Mouse (Mus musculus) ovary, adult 18-20 months (tissue): Measurements from ENCODE around the gene Vezf1.
A peak's percentile ranks its signal among the peaks of the same experiment; 100 is the strongest.
"Not testable (repeated sequence)": the region's sequence is repeated elsewhere in the genome, so short reads cannot be mapped to it uniquely, and the experiment has no call there.

Experiments
- DNase-seq: peaks from one replicate; pipeline ENCODE4 v3.0.0; 2022; ENCODE audit warnings: low spot score, mixed read lengths

Gene Vezf1

DNA sequence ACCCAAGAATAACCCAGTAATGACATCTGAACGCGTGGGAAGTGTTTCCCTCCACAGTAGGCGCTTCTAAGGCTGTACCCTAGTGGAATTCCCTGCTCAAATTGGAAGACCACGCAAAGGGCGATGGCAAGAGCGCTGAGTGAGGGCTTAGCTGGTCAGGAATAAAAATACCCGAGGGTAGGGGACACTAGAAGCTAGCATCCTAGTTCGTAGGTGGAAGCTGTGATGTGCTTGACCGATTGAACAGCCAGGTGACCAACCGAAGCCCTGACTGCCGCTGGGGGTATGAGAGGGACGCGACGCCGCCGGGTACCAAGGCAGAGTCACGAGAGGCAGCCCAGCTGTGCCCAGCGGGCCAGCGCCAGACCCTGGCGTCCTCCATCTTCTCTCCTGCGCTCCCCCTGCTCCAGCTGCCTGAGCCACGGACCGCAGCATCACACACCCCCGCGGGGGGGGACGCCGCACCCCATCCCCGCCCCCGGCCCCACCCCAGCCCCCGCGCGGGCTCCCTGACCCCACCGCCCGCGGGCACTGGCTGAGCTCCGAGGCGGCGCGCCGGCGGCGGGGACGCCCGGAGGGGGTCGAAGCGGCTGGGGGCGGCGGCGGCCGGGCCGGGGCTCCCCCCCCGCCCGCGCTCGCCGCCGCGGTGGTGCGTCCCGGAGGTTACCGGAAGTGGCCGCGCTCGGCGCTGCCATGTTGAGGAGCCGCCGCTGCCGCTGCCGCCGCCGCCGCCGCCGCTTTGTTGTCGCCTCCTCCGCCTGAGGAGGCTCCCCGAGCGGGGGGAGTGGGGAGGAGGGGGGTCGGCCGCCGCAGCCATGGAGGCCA is at the start of gene Vezf1:
Gene Vezf1 (plus strand): TSS at position 694 of the 825 bp plus-strand sequence.
- DNase-seq = peak; percentile 59

DNA sequence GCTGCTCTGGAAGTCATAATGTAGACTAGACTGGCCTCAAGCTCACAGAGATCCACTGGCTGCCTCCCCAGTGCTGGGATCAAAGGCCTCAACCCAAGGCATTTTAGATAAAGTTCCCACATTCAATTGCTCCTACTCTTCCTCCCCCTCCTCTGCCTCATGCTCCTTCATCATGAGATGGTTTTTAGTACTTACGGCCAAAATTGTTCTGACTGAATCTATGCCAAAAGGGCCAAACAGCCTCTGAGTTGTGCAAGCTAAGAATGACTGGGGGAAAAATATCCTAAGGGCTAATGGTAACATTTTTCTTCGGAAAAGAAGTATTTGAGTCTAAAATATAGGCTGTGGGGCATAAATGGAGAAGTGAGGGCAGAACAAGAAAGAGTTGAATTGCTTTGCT is 44.1 kb upstream of the Vezf1 start:
- DNase-seq = no peak

DNA sequence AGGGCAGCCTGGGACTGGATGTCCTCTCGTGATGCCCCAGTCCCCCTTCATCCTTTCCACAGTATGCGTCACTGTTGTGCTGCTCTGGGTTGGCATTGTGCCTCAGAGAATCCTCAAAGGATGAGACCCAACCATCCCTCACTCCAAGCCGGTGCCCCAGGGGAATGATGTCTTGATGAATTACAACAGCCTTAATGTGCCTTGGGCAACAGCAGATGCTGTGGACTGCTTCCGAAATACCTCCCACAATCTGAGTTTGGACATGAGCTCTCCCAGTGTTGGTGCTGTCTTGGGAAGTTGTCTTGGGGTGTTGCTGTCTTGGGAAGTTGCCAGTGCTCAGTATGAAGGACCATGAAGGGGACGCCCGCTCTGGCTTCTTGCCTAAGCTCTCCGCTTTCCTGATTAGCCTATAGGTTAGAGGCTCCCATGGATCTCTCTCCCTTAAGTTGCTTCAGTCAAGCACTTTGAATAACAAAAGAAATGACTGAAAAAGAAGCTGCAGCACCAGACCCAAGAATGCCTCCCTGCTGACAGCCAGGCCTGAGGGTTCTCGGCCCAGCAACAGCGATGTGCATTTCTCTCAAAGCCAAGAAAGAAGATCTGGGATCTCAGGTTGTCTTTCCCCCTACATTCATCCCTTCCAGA is 40.6 kb upstream of the Vezf1 start:
- DNase-seq = no peak

DNA sequence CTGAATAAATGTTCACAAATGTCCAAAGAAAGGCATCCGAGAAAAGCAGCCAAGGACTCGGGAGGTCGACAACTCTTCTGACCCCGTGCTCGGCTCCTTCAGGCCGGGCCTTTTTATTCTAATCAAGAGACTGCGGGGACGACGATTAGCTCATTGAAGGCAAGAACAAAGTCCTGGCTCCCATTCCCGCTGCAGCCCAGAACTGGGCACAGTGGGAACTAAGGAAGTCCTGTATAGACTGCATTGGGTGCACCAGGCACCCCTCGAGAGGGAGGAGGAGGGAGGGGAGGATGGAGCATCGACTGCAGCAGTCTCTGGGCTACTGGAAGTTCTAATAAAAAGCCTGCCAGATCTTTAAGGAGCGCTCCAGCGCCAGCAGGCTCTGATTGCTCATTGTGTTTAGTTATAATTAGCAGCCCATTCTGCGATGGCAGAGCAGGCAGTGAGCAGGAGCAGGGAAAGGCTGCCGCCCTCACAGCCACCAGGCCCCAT is 39.8 kb upstream of the Vezf1 start:
- no peak for DNase-seq

DNA sequence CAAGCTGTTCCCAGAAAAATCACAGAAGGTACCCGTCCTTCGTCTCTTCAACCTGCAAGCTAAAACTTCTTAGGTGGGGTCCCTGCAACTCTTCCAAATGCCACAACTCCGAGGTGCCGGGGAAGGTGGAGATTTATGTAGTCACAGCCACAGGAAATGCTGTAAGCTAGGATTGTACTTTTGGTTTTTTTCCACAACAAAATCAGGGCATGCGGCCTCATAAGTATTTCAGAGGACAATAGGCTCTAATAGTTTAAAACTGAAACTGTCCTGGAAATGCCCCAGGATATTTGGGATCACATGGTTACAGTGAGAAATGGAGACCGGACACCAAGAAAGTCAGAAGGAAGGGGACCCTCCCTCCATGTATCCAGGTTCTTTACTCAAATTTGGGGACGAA is 37.9 kb upstream of the Vezf1 start:
- no peak for DNase-seq

DNA sequence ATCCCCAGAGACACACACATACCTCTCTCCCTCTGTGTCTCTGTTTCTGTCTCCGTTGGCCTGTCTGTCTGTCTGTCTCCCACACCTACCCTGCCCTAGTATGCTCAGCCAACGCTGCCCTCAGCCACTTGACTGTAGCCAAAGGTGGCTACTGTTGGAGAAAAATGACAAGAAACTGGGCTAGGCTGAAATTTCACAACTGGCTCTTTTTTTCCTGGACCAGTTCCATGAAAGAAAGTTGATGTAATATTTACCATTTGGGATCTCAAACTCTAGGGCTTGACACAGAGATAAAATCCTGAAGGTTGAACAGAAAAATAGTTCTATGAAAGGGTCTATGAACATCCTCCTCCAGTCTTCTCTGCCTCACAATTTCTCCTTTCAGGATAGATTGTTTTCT is 37.2 kb upstream of the Vezf1 start:
- no peak for DNase-seq

DNA sequence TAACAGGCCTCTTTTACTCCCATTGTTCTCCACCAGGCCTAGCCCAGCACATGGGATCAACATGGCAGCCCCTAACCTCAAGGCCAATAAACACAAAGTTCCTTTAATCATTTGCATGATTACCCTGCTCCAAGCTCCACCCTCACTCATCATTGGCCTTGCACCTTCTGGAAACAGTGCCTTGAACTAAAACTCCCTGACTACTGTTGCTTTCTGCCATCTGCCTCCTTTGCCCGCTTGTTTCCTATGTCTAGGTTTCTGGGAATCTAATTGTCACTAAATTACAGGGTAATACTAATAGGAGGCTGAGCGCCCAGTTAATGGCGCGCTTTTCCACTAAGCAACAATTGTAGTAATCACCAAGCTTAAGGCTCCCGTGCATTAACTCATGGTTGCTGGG is 36.3 kb upstream of the Vezf1 start:
- no peak for DNase-seq

DNA sequence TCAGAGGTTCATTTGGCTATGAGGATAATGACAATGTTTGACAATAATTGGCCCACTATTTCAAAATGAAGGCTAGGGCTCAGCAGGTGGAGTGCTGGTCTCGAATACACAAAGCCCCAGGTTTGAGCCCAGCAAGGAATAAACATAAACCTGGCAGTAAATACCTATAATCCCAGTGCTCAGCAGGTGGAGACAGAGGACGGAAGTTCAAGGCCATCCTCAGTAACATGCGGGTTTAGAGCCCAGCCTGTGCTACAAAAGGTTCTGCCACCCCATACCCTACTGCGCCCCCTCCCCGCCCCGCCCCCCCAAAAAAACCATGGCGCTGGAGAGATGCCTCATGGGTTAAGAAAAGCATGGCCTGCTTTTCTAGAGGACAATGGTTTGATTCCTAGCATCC is 32.1 kb upstream of the Vezf1 start:
- DNase-seq = no peak

DNA sequence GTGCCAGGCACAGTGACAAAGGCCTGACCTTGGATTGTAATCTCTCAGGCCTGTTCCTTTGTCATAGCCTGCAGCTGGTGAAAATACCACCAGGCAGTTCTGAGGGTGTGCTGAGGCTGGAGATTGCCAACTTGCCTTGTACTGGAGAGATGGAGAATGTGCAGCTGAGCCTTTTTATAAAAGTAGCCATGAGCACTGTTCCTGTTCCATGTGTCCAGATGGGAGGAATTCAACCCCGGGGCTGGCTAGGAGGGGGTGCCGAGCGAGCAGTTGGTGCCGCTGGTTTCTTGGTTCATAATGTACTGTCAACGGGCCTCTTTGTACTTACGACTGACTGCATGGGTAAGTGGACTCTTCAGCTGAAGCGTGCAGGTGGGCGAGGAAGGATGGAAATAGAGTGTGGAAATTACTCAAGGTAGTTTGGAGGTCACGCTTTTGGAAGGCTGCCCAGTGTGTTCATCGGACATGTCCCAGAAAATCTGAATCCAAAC is 31.3 kb upstream of the Vezf1 start:
- no peak for DNase-seq

DNA sequence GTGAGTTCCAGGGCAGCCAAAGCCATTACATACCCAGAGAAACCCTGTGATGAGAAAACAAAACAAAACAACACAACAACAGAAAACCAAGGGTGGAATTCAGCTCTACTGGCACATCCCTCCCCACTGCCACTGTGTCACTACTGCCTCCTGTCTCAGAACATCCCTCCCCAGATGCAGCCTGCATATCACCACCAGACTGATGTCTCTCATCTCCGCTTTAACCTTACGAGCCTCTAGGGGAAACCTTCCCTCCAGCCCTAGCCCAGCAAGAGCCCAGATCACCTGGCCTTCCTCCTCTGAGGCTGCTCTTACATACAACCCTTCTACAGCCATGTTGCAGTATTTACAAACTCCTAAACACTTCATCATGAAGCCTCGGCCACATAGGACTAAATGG is 30.7 kb upstream of the Vezf1 start:
- no peak for DNase-seq

DNA sequence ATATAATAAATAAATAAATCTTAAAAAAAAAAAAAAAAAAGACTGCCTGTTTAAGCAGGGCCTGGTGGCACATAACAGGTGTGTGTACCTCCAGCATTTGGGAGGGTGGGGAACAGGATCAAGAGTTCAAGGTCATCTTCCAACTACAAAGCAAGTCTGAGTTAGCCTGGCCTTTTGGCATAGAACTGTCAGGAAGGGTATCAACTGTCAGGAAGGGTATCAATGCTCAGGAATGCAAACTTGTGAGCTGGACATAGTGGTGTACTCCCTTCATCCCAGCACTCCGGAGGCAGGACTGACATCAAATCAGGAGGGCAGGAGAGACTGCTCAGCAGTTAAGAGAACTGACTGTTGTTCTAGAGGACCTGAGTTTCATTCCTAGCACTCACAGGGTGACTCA is 29.0 kb upstream of the Vezf1 start:
- no peak for DNase-seq

DNA sequence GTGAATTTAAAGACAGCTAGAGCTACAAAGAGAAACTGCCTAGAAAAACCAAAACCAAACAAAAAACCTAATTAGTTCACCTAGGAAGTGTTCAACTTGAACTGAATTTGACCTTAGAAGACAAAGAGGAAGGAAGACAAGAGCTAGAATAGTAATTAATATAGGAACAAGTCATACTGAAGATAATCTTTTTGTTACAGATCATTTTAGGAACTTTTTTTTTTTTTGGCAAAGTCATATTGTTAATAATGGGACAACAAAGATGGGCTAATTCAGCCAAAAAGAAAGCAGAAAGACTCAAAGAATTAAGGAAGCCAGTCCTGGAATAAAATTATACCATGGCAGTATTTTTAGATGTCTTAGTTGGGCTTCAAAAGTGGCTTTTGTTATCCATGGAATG is 23.8 kb upstream of the Vezf1 start:
- no peak for DNase-seq

DNA sequence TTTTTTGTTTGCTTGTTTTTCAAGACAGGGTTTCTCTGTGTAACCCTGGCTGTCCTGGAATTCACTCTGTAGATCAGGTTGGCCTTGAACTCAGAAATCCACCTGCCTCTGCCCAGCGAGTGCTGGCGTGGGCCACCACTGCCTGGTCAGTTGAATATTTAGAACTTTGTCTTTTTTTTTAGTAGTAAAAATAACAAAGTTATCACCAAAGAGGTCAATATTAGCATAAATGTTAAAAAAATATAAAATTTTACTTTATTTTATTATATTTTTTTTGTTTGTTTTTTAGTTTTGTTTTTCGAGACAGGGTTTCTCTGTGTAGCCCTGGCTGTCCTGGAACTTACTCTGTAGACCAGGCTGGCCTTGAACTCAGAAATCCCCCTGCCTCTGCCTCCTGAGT is 22.9 kb upstream of the Vezf1 start:
- DNase-seq = not testable (repeated sequence)

DNA sequence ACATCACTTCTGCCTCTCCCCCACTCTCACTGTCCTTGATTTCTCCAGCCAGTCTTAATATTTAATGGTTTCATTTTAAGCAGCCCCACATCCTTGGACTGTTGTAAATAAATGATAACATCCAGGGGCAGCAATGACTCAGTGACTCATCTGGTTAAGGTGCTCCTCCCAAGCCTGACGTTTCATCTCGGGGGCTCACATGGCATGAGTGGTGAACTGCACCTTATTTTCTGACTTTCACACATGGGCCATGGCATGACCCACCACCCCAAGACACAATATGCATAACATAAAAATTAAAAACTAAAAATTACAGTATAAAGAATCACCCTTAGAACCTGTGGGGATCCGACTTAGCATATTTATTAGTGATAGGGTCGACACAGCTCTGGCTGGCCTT is 22.2 kb upstream of the Vezf1 start:
- DNase-seq = no peak

DNA sequence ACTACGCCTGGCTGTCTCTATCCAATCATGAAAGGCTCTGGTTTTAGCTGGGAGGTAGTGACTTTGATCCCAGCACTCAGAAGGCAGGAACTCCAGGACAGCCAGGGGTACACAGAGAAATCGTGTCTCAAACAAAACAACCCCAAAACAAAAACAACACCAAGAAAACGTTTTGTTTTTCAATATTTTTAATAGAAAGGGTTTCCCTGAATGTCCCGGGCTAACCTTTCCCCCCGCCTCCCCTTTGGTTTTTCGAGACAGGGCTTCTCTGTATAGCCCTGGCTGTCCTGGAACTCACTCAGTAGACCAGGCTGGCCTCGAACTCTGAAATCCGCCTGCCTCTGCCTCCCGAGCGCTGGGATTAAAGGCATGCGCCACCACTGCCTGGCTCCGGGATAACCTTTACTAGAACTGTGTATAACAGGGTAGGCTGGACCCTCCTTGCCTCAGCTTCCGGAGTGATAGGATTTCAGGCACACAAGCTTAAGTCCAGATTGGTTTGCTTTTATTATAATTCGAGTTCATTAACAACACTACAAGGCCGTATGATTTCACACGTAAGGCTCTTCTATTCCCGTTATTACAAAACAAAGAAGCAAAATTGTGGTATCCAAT is 21.6 kb upstream of the Vezf1 start:
- DNase-seq = no peak

DNA sequence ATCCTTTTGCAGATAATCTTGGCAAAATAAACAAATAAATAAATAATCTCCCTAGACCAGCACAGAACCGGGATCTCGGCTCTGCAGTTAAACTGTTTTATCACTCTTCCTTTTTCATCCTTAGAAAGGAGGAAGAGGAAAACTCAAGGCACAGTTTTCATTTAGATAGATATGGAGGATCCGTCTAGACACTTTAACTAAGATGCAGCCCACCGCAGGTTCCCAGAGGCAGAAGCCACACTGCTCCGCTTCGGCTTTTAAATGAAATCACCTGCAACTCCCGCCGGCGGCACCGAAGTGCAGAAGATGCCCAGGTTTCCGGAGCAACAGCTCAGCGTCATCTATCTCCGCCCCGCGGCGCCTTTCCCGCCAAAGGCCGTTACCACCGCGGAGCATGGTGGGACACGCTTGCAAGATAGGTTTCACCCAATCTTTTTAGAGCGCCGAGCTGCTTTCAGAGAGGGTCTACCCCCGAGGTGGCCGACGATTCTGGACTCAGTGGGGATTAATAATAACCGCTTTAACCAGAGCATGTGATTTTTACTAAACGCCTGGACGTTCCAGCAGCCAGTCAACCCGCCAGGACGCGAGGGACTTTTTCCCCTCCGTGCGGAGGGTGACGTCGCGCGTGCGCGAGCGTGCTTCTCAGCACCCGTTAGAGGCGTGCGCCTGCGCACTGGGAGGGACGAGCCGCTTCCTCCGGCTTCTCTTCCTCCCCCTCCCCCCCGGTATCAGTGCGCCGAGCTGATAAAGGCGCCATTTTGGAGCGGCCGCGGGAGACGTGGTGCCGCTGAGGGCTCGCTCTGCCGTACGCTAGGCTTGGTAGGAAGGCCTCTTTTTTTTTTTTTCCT is 20.9 kb upstream of the Vezf1 start, which contains the start of gene Srsf1:
Gene Srsf1 (plus strand): TSS at position 430 of the 851 bp plus-strand sequence.
- peak; percentile 96 for DNase-seq

DNA sequence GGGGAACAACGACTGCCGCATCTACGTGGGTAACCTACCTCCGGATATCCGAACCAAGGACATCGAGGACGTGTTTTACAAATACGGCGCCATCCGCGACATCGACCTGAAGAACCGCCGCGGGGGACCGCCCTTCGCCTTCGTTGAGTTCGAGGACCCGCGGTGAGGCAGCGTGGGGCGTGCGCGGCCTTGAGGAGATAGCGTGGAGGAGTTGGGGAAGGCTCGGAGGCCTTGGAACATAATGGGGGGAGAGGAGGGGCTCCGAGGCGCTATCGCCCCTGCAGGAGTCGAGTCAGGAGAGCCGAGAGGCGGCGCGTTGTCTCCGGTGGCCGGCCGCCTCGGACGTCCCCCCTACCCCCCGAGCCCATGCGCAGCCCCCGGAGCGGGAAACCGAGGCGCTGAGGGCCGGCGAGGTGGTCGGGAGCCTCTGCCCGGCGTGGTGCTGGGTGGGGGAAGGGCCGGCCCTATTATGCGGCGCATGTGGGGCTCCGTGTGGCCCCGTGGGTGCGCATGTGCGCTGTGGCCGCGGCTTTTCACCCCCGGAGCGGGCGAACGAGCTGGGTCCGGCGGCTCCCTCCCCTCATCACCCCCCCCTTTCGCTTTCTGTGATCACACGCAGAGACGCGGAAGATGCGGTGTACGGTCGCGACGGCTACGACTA is 20.1 kb upstream of the Vezf1 start:
- DNase-seq = peak; percentile 70

DNA sequence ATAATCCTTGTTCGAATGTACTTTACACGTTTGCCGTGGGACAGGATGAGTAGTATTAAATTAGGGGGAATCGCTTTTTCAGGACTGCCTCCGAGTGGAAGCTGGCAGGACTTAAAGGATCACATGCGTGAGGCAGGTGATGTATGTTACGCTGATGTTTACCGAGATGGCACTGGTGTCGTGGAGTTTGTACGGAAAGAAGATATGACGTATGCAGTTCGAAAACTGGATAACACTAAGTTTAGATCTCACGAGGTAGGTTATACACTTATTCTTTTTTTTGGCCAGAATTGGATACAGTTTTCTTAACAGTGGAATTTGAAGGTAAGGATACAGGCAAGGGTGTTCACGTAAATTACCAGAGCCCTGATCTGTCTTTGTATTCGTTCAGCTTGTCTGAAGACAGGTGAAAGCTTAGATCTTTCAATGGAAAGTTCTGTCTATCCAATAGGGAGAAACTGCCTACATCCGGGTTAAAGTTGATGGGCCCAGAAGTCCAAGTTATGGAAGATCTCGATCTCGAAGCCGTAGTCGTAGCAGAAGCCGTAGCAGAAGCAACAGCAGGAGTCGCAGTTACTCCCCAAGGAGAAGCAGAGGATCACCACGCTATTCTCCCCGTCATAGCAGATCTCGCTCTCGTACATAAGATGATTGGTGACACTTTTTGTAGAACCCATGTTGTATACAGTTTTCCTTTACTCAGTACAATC is 19.0 kb upstream of the Vezf1 start:
- DNase-seq = no peak

DNA sequence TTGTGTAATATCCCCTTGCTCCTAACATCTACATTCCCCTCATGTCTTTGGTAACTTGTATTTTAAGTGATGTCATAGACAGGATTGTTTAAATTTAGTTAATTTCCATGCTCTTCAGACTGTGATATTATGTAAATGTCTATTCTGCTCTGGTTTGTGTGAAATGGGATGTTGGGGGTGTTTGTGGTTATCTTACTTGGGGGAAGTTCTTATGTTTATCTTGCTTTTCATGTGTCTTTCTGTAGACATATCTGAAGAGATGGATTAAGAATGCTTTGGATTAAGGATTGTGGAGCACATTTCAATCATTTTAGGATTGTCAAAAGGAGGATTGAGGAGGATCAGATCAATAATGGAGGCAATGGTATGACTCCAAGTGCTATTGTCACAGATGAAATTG is 18.3 kb upstream of the Vezf1 start:
- no peak for DNase-seq

DNA sequence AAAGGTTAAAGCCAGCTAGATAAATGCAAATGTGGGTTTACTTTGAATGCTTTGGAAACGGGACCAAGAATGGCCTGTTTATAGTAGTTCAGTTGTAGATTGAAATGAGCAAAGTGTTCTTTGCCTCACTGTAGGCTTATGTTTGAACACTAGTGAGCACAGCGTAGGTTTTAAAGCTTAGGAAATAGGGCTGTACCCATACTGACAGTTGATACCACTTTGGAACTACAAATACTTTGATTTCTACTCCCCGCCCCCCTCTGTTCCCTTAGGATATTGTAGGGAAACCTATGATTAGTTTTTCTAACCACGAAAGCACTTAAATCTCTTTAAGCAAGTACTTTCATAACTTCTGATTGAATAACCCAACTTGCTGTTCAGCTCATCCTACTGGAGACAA is 15.4 kb upstream of the Vezf1 start:
- no peak for DNase-seq

DNA sequence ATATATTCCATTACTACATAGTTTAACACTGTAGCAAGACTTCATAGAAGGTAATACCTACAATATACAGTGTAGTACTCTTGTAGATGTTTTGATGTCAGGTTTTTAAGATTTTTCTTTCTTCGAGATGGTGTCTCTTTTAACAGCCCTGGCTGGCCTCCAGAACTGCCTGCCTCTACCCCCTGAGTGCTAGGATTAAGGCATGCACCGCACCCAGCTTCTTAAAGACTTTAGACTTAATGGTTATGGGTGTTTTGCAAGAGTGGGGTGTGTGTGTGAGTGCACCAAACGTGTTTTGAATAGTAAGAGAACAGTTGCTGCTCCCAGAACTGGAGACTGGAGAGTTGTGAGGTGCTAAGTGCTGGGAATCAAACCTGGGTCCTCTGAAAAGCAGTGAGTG is 14.3 kb upstream of the Vezf1 start:
- no peak for DNase-seq
